Mouse (Mus musculus) heart, adult 2 months (tissue): Measurements from ENCODE around the gene Kat6b.

Experiments
- CTCF ChIP-seq: fragments of 200-600 bp; IDR thresholded peaks from 2 replicates; pipeline ENCODE4 v1.8.1; 2022; ENCODE audit warnings: antibody characterized with exemption, mild to moderate bottlenecking, moderate library complexity
- EP300 ChIP-seq: fragments of 200-500 bp; IDR thresholded peaks from 2 replicates; pipeline ENCODE4 v1.6.1; 2011; ENCODE audit warnings: low read depth, low read length, control low read depth; ENCODE audit not compliant: insufficient read depth
- POLR2A ChIP-seq: fragments of 200-500 bp; IDR thresholded peaks from 2 replicates; pipeline ENCODE4 v1.6.1; 2011; ENCODE audit warnings: mild to moderate bottlenecking, low read depth, low read length, control low read depth; ENCODE audit not compliant: insufficient read depth

GRCm38 (mm10) chr14:21519307-21519706, 38.1 kb downstream of the Kat6b start:
- no peak for TF ChIP-seq POLR2A
- TF ChIP-seq CTCF: no peak
- TF ChIP-seq EP300: no peak
